Mouse (Mus musculus): ENCODE data around the gene Cyp4f14.

GRCm38 (mm10) chr17:32947215-32947914, 30.2 kb upstream of the Cyp4f14 start, which contains the start of gene Cyp4f13:
- TF ChIP-seq CTCF (IDR thresholded peaks at IDR 0.05; ENCODE audit: extremely low read depth, insufficient read depth, low read length) (no peak), POLR2A (IDR thresholded peaks at IDR 0.05; ENCODE audit: extremely low read depth, insufficient read depth, low read length) (peak; percentile 67)
